Mouse (Mus musculus) ES-E14 (cell line): ENCODE data around the gene Fadd. TPM values are rescaled to one million over a fixed set of nuclear protein-coding genes. Genes with fewer than 3 reads are reported as not detected.

ENCODE experiments used
- DNase-seq: peaks from one replicate; pipeline ENCODE4 v3.0.0-alpha.2; 2013; ENCODE audit warnings: low read depth, low spot score
- H3K27ac ChIP-seq: 2 replicates; pipeline ENCODE4 v1.5.1; 2012; ENCODE audit warnings: low read depth, mild to moderate bottlenecking, low read length, moderate library complexity, mixed read lengths; ENCODE audit not compliant: poor library complexity, insufficient read depth, severe bottlenecking
- H3K36me3 ChIP-seq: 2 replicates; pipeline ENCODE4 v1.6.1; 2012; ENCODE audit warnings: mild to moderate bottlenecking, low read length, moderate library complexity, mixed read lengths; ENCODE audit not compliant: control insufficient read depth, poor library complexity, insufficient read depth, severe bottlenecking
- H3K4me1 ChIP-seq, 2 experiments: fragments of 150-350 bp in 1 of 2; sonication (generic) in 1 of 2; 2 replicates each; pipeline ENCODE4 v1.6.1; 2012; ENCODE audit warnings: low read length in 2 of 2, mild to moderate bottlenecking in 1 of 2, mixed read lengths in 1 of 2; ENCODE audit not compliant: control insufficient read depth in 2 of 2, insufficient read depth in 2 of 2, poor library complexity in 1 of 2
- H3K4me3 ChIP-seq, 2 experiments: fragments of 150-350 bp in 1 of 2; sonication (generic) in 1 of 2; 2 replicates each; pipeline ENCODE4 v1.5.1; 2012; ENCODE audit warnings: low read length in 2 of 2, low read depth in 1 of 2, mild to moderate bottlenecking in 1 of 2, mixed read lengths in 1 of 2; ENCODE audit not compliant: insufficient read depth in 1 of 2, poor library complexity in 1 of 2, severe bottlenecking in 1 of 2
- H3K9ac ChIP-seq: 2 replicates; pipeline ENCODE4 v1.6.1; 2012; ENCODE audit warnings: low read depth, mild to moderate bottlenecking, low read length, mixed read lengths; ENCODE audit not compliant: poor library complexity, insufficient read depth, severe bottlenecking
- H3K9me3 ChIP-seq: fragments of 150-350 bp; sonication (generic); 2 replicates; pipeline ENCODE4 v1.6.1; 2012; ENCODE audit warnings: low read depth, mild to moderate bottlenecking, low read length; ENCODE audit not compliant: control insufficient read depth, insufficient read depth
- CHD2 ChIP-seq: IDR thresholded peaks from 2 replicates; pipeline ENCODE4 v1.6.1; 2014; ENCODE audit warnings: mild to moderate bottlenecking, low read depth, low read length, inconsistent platforms
- HCFC1 ChIP-seq: IDR thresholded peaks from 2 replicates; pipeline ENCODE4 v1.6.1; 2012; ENCODE audit warnings: low read length, inconsistent platforms, borderline replicate concordance; ENCODE audit not compliant: insufficient read depth
- MAFK ChIP-seq: IDR thresholded peaks from 2 replicates; pipeline ENCODE4 v1.6.1; 2014; ENCODE audit warnings: mild to moderate bottlenecking, low read depth, low read length, inconsistent platforms; ENCODE audit not compliant: insufficient read depth
- ZC3H11A ChIP-seq: IDR thresholded peaks from 2 replicates; pipeline ENCODE4 v1.6.1; 2012; ENCODE audit warnings: low read depth, mild to moderate bottlenecking, inconsistent platforms, low read length, borderline replicate concordance
- ZNF384 ChIP-seq: IDR thresholded peaks from 2 replicates; pipeline ENCODE4 v1.6.1; 2012; ENCODE audit warnings: low read depth, low read length, inconsistent platforms
- in situ Hi-C, 2 experiments: fragments of 600-800 bp; cut with MboI; formaldehyde crosslinking; loops; one replicate each; pipeline ENCODE4 v1.15.1; 2025; ENCODE audit warnings: low sequenced_read_pairs in 2 of 2, inconsistent platforms in 1 of 2; ENCODE audit not compliant: unreplicated experiment in 2 of 2
- total RNA-seq: library from RNA; depleted of rRNA; stranded (reverse); fragments of 300-350 nt; gene quantifications from 2 replicates; pipeline ENCODE4 v1.2.3, GENCODE M21; 2012

Gene Fadd
- total RNA-seq, 1 experiment = 2.9 TPM

GRCm38 (mm10) chr7:144585648-144586047 lies 3.4 kb upstream of the Fadd start:
- Histone ChIP-seq H3K4me1 (no peaks in the 10 kb centered on the region), H3K9me3 (no peaks in the 10 kb centered on the region), H3K4me3 (no peak overlapping the region), H3K27ac (no peak overlapping the region), H3K36me3 (no peaks in the 10 kb centered on the region), H3K9ac (no peak overlapping the region)
- TF ChIP-seq MAFK (no peak), ZNF384 (no peak), ZC3H11A (peak; percentile 97)
- peak; percentile 52 for DNase-seq
- in situ Hi-C loops = loop anchor here (5.0 to 25.0 kb wide), 3 partner anchors 187 to 327 kb away; partner anchors contain the start of gene LTO1 (in 1 of the 2)

- Histone ChIP-seq H3K36me3 (peaks cover 7% of the 10 kb centered on the region; the same call in 1 of the 2 replicates), H3K9ac (no peak overlapping the region), H3K9me3 (no peaks in the 10 kb centered on the region), H3K4me3 (no peak overlapping the region), H3K4me1 (no peaks in the 10 kb centered on the region), H3K27ac (no peak overlapping the region)
- no peak for TF ChIP-seq CHD2
- no peak for TF ChIP-seq ZNF384
- no peak for TF ChIP-seq HCFC1
- TF ChIP-seq MAFK = no peak
- TF ChIP-seq ZC3H11A = no peak
- DNase-seq = peak; percentile 25
- in situ Hi-C loops = loop anchor here (5.0 to 25.0 kb wide), 3 partner anchors 191 to 329 kb away; partner anchors contain the start of genes Fgf15 (in 1 of the 2) and LTO1 (in 1 of the 2)
Observed at GRCm38 (mm10) chr7:144583619-144584018, 1.4 kb upstream of the Fadd start.

GRCm38 (mm10) chr7:144581559-144582283 lies 542 bp downstream of the Fadd start:
- H3K36me3 ChIP-seq = peaks cover 7% of the 10 kb centered on the region; the same call in 1 of the 2 replicates
- peak overlapping the region; percentile 93 for H3K9ac ChIP-seq
- in situ Hi-C loops = loop anchor here (5.0 to 25.0 kb wide), 3 partner anchors 193 to 331 kb away; partner anchors contain the start of genes Fgf15 (in 1 of the 2) and LTO1 (in 1 of the 2)
- H3K4me1 ChIP-seq = no peaks in the 10 kb centered on the region
- H3K27ac ChIP-seq = peak overlapping the region; percentile 54
- DNase-seq = peak; percentile 43
- H3K9me3 ChIP-seq = no peaks in the 10 kb centered on the region
- no peak for TF ChIP-seq ZC3H11A
- no peak for TF ChIP-seq ZNF384
- TF ChIP-seq CHD2 = no peak
- no peak for TF ChIP-seq HCFC1
- no peak for TF ChIP-seq MAFK
- H3K4me3 ChIP-seq = peak overlapping the region; percentile 76 to 85

- in situ Hi-C loops = loop anchor here in 1 of 2 experiments (25.0 kb wide), 1 partner anchor 334 kb away; the partner anchor contains the start of gene LTO1
- H3K27ac ChIP-seq = no peak overlapping the region
Observed at GRCm38 (mm10) chr7:144577876-144578275, 4.4 kb downstream of the Fadd start.

More at GRCm38 (mm10) chr7:144577876-144578275, 4.4 kb downstream of the Fadd start:
- TF ChIP-seq MAFK (no peak), CHD2 (no peak), HCFC1 (no peak), ZC3H11A (no peak)
- H3K9me3 ChIP-seq = no peaks in the 10 kb centered on the region
- no peak for DNase-seq
- H3K36me3 ChIP-seq = peaks cover 7% of the 10 kb centered on the region; the same call in 1 of the 2 replicates
- H3K9ac ChIP-seq = no peak overlapping the region
- no peak overlapping the region for H3K4me3 ChIP-seq
- H3K4me1 ChIP-seq = peaks cover 0 to 2% of the 10 kb centered on the region in 2 experiments; a peak in 1 of 4 replicates
